Mouse (Mus musculus) embryo, embryonic 10 days (tissue): ENCODE data around the gene Fhdc1.

Experiments used
- DNase-seq: peaks from one replicate; pipeline ENCODE4 v3.0.0-alpha.2; 2015; ENCODE audit warnings: low spot score

Gene Fhdc1

DNA sequence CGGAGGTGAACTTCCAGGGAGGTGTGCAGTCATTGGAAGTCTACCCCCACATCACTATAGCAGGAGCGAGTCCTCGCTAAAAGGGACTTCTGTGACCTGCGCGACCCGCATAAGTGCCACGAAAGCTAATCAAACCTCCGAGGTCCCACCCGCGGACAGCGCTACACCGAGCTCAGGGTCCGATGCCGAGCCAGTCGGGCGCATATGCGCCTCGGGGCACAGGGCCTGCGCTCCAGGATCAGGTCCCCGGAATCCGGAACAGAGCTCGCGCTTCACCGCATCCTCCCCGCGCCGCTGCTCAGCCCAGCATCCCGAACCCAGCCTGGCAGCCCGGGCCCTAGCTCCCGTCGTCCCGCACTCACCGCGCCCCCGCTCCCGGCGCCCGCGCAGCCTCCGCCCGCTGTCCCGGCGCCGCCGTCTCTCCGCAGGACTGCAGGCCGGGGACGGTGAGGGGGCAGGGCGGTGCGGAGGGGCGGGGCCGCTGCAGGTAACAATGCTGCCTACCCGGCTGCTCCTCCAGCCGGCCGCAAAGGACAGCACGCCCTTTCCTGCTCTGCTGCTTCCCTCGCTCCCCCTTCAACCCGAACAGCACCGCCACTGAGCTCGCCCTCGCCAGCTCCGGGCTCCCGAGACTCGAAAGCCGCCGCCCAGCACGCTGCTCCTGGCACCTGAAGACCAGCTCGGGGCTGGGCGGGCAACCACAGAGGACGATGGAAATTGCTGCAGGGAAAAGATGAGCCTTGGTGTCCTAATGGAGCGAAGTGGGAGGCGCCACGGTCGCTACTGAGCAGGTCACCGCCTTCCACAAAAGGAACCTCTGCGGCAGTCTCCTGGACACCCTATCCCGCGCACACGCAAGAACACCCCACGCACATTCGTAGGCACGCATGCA, at the start of gene Fhdc1:
TSS of gene Fhdc1 (minus strand) at position 424 of the 892 bp plus-strand sequence.
- peak; percentile 72 for DNase-seq

GRCm38 (mm10) chr3:84529021-84529420, 48.8 kb upstream of the Fhdc1 start:
- no peak for DNase-seq

- DNase-seq, result no peak
Measured at GRCm38 (mm10) chr3:84524952-84525351, 44.7 kb upstream of the Fhdc1 start.

DNA sequence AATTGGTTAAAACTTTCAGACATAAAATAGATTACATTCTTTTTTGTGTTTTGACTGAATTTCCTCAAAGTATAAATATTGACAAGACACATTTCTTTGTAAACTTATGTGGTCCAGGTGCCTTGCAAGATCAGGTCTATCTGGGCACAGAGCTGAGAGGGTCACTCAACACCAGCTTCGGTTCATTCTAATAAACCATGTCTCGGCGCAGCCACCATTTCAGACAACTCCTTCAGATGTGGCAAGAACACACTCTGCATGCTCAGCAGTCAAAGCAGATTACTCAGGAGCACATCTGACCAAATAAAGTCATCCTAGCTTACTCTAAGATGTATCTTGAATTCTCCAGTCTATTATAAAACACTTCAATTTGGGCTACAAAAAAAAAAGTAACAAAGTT, 35.9 kb upstream of the Fhdc1 start:
- DNase-seq, result no peak

DNA sequence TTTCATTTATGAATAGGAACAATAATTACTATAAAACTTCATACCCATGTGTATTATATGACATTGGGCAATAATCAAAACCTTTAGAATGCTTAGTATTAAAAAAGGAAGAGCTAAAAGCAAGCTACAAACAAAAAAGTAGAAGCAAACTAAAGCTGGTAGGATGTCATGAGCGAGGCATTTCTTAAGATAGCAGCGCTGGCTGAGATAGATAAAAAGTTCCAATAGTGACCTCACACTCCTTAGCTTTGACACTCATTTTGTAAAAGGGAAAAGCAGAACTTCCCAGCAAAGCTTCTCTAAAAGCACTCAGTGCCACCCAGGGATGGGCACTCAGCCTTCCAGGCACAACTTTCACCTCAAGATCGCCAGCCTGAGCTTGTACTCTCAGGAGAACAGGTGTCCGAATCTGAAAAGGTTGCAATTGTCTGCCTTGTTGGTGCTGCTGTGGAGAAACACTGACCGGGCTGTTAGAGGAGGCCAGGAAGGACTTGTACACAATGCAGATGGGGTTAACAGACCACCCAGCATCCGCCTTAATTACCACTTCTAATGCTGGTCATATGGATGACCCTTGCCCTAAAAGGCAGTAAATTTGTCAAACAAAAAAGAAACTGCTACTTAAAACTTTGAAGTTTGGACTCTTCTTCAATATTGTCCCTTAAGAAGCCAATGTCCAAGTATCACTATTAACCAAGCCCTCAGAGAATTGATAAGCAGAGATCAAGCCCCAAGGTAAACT, 32.7 kb upstream of the Fhdc1 start:
- peak; percentile 69 for DNase-seq

GRCm38 (mm10) chr3:84505193-84505592, 25.0 kb upstream of the Fhdc1 start:
- DNase-seq, result no peak

GRCm38 (mm10) chr3:84504291-84504690, 24.1 kb upstream of the Fhdc1 start:
- DNase-seq, result no peak

DNA sequence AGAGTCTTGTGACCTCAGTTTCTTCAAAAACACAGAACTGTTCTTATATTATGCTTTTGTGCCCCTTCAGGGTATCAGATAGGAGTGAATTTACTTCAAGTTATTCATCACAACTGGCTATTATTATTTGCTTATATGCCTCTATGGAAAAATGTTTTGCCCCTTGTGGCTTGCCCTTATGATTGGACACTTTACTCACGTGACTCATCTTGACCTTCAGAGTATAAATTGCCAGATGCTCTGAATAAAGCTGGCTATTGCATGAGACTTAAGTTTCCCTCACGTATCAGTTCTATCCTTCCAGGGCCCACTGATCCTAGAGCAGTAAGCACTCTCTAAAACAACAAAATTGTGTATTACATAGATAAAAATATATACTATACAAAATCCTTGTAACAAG, 21.9 kb upstream of the Fhdc1 start:
- DNase-seq, result no peak

DNA sequence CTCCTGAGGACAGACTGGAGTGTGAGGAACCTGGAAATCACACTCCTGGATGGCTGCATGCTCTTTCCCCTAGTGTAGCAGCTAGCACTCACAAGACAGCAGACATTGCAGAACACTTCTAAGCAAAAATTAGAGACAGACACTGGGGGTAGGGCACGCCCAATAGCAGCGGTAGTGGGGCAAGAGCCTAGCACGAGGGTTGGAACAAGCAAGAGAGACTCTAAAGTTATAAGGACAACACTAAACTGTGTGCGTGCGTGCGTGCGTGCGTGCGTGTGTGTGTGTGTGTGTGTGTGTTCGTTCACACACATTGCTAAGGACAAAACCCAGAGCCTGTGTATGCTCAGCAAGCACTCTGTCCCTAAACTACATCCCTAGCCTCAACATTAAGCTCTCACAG, 20.3 kb upstream of the Fhdc1 start:
- DNase-seq, result no peak

DNA sequence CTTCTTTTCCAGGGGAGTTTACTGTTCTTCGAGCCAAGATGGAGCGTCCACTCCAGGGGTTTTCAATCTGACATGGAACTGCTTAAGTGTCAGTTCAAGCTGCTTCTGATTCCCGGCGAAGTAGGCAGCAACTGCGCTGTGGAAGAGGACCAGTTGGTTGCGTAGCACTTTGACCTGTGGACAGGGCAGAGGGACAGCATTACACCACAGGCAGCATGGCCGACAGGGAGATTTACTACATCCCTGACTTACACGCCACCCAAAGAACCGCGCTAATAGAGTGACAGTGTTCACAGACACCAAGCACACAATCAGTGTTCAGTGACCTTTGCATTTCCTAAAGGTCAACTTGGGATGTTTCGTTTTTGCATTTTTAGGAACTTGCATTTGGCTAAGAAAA, 17.5 kb upstream of the Fhdc1 start:
- peak; percentile 39 for DNase-seq

- DNase-seq, result no peak
Measured at GRCm38 (mm10) chr3:84492657-84493056, 12.4 kb upstream of the Fhdc1 start.

DNA sequence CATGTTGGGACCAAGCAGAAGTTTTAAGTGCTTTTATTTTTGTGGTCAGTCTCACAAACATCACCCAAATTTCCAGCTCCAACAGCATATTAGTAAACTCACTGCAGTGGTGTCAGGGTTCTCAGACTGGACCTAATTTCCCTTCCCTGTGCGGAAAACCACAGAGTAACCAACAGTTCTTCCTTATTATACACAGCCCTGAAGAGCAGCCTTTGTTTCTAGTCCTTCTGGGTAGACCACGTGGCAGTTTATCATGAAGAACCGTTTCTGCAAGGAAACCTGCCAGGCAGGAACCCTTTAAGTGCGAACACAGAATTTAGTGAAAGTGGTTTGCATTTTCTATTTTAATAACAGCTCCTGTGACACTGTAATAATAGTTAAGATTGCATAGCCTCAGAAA, 11.9 kb upstream of the Fhdc1 start:
- no peak for DNase-seq

DNA sequence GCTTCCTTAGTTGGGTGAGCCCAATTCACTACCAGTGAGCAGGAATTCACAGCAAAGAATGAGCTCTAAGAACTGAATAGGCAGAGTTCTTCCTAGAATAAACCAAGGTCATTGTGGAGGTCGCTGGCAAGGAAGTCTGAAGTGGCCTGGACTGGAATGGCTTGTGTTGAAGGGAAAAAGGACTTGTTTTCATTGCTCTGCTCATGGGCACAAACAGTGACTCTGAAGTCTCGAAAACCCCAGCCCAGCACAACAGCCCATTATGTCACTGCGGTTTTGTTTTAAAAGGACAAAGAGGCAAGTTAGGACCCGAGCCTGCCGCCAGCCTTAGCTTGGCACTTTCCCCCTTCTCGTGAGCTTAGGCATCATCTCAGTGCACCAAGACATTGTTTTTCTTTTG, 8.5 kb upstream of the Fhdc1 start:
- DNase-seq, result no peak

DNA sequence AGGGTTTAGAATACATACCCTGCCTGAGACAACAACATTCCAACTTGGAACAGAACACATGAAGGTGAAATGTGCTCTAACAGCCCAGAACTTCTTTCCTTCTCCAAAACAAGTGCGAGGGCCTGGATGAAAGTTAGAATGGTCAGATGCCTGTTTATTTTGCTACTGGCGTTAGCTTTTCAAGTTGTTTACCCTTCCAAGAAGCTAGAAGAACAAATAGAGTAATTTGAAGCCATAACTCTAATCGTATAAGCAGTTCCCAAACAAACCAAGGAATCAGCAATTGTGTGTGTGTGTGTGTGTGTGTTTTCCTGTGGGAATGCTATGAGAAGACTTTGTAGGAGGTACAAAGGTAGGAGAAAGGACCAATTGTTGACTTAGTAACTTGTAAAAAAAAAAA, 4.7 kb upstream of the Fhdc1 start:
- DNase-seq, result no peak

DNA sequence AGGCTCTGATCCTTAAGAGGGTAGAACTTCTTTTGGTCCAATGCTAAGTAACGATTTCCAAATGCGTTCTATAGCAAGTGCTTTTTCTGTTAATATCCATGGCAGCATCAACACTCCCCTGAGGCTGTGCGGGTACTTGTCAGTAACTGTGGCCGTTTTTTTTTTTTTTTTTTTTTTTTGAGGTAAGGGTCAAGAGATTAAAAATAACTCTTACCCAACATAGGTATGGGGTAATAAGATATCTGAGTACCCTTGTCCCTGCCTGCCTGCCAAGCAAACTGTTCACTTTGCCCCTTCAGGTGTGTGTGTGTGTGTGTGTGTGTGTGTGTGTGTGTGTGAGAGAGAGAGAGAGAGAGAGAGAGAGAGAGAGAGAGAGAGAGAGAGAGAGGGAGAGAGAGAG, 4.1 kb upstream of the Fhdc1 start:
- no peak for DNase-seq

DNA sequence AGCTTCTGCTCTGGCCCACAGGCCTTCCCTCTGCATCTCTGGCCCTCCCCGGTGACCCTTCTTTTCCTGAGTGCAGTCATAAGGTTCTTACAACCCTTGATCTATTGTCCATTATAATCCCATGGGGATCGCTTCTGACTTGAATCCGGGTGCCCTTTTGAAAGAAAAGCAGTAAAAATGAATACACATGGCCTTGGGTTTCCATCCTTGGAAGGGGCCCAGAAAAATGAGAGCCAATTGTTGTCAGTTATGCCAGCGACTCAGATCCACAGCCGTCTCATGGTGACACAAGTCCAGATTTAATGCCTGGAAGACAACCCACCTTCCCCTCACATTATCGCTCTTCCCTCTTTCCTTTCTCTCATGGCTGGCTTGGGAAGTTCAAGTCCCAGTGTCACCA, 1.9 kb upstream of the Fhdc1 start:
- DNase-seq, result no peak

- peak; percentile 58 for DNase-seq
Measured at GRCm38 (mm10) chr3:84481104-84481503, 875 bp upstream of the Fhdc1 start.

DNA sequence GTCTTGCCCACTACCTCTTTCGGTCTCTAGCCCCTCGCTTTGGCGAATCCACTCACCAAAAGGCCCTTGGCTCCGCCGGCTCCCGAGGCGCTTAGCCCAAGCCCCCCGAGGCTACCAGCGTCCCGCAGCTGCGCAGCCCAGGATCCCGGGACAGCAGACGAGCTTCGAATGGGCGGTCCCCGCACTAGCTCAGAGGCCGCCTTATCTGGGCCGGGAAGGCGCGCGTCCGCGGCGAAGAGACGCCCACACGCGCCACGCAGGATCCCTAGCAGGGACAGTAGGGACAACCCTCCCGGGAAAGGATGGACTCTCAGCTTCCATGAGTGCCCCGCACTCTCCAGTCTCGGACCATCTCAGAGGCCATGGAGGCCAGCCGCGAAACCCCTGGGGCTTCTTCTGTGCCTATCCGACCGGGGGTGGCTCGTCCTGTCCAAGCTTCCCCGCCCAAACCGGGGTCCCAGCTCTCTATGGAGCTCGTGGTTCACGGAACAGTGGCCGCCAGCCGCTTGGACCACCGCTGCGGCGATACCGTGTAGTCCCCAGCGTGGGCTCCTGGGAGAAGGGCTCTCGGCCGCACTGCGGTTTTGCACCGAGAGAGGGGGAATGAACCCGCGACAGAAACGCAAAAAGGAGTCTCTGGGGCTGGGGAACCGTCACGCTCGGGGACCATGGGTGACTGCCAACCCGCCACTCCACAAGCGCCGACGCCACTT, 780 bp downstream of the Fhdc1 start:
- DNase-seq, result peak; percentile 39

DNA sequence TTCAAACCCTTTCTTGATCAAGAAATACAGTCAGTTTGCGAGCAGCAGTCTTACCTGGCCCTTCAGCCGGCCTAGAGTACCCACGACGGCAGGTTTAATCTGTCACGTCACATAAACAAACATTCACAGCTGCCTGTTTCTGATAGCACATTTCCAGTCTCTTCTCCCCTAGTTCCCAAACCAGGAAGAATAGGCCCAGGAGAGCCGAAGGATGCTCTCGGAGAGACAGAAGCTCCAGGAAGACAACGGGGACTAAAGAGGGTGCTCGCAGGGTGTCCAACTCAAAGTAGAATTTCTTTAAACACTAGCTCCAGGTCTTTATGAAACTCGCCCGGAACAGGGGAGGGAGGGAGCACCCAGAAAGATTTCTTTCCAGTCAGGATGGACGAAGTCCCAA, 1.3 kb downstream of the Fhdc1 start:
- no peak for DNase-seq

DNA sequence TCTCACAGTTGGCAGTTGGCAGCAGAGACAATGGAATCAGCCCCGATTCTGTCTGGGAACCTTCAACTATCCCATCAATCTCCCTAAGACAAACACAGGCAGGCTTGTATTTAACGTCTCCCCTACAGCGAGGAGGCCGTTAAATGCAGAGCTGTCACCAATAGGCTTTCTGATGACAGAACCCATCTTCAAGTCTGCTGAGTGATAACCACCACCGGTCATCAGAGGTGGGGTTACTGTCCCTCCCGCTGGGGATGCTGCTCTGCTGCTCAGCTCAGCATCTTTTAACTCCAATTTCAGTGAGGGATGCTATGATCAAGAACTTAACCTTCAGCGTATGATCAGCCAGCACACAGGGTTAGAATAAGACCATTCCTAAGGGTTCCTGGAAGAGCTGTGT, 2.0 kb downstream of the Fhdc1 start:
- DNase-seq, result peak; percentile 27

DNA sequence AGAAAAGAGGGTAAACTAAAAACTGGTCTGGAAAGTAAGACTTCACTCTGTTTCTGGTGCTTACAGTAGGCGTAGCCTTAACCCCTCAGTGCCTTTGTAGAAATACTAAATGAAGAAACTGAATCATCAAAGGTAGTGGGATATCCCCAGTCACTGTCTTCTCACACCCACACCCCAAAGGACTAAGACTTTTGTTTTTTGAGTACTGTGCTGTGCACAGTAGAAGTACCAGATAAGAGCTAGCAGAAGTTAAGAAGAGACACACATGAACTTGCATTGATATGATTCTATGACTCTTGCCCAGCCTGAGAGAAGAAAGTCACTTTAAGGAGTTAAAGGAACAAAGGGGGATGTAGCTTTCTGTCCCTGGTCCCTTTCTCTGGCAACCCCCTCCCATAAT, 2.7 kb downstream of the Fhdc1 start:
- DNase-seq, result no peak

- no peak for DNase-seq
Measured at GRCm38 (mm10) chr3:84474981-84475775, 5.1 kb downstream of the Fhdc1 start.
